Mouse (Mus musculus): ENCODE results near the gene Cacna1e. TPM values are rescaled to one million over a fixed set of nuclear protein-coding genes. Genes with fewer than 3 reads are reported as not detected.

The Cacna1e gene
- polyA plus RNA-seq, 1 experiment from 2014 or later = 6.3 TPM

GRCm38 (mm10) chr1:154839272-154839671 is 45.0 kb downstream of the Cacna1e start:
- DNase-seq (ENCODE audit: low spot score) = no peak

- DNase-seq (ENCODE audit: low spot score) = no peak
These were observed 47.8 kb downstream of the Cacna1e start for GRCm38 (mm10) chr1:154836473-154836872.

- no peak for DNase-seq (ENCODE audit: low spot score)
These were observed 52.1 kb downstream of the Cacna1e start for GRCm38 (mm10) chr1:154832168-154832539.

- no peak for DNase-seq (ENCODE audit: low spot score)
These were observed 52.8 kb downstream of the Cacna1e start for GRCm38 (mm10) chr1:154831269-154832167.

GRCm38 (mm10) chr1:154830051-154830450 is 54.2 kb downstream of the Cacna1e start:
- no peak for DNase-seq (ENCODE audit: low spot score)

- no peak for DNase-seq (ENCODE audit: low spot score)
These were observed 61.2 kb downstream of the Cacna1e start for GRCm38 (mm10) chr1:154823098-154823497.

GRCm38 (mm10) chr1:154820422-154820821 is 63.9 kb downstream of the Cacna1e start:
- DNase-seq (ENCODE audit: low spot score) = no peak

GRCm38 (mm10) chr1:154819960-154820359 is 64.3 kb downstream of the Cacna1e start:
- DNase-seq (ENCODE audit: low spot score) = peak; percentile 35

- DNase-seq (ENCODE audit: low spot score) = no peak
These were observed 65.6 kb downstream of the Cacna1e start for GRCm38 (mm10) chr1:154818742-154819141.

- DNase-seq (ENCODE audit: low spot score) = peak; percentile 61
These were observed 67.5 kb downstream of the Cacna1e start for GRCm38 (mm10) chr1:154816836-154817235.

- DNase-seq (ENCODE audit: low spot score) = no peak
These were observed 68.0 kb downstream of the Cacna1e start for GRCm38 (mm10) chr1:154816267-154816666.

- no peak for DNase-seq (ENCODE audit: low spot score)
These were observed 78.6 kb downstream of the Cacna1e start for GRCm38 (mm10) chr1:154805742-154806141.

GRCm38 (mm10) chr1:154805038-154805437 is 79.3 kb downstream of the Cacna1e start:
- no peak for DNase-seq (ENCODE audit: low spot score)

- DNase-seq (ENCODE audit: low spot score) = no peak
These were observed 81.9 kb downstream of the Cacna1e start for GRCm38 (mm10) chr1:154802301-154802904.

- no peak for DNase-seq (ENCODE audit: low spot score)
These were observed 85.0 kb downstream of the Cacna1e start for GRCm38 (mm10) chr1:154799257-154799656.

GRCm38 (mm10) chr1:154798771-154799170 is 85.5 kb downstream of the Cacna1e start:
- DNase-seq (ENCODE audit: low spot score) = no peak

- no peak for DNase-seq (ENCODE audit: low spot score)
These were observed 87.6 kb downstream of the Cacna1e start for GRCm38 (mm10) chr1:154796685-154797084.

GRCm38 (mm10) chr1:154794518-154794951 is 89.8 kb downstream of the Cacna1e start:
- DNase-seq (ENCODE audit: low spot score) = peak; percentile 34

- no peak for DNase-seq (ENCODE audit: low spot score)
These were observed 92.6 kb downstream of the Cacna1e start for GRCm38 (mm10) chr1:154791544-154792174.

GRCm38 (mm10) chr1:154788491-154788890 is 95.8 kb downstream of the Cacna1e start:
- DNase-seq (ENCODE audit: low spot score) = no peak

- DNase-seq (ENCODE audit: low spot score) = peak; percentile 70
These were observed 96.2 kb downstream of the Cacna1e start for GRCm38 (mm10) chr1:154788069-154788468.

- no peak for DNase-seq (ENCODE audit: low spot score)
These were observed 96.9 kb downstream of the Cacna1e start for GRCm38 (mm10) chr1:154787418-154787817.

Data from thymus, postnatal 0 days (tissue).